Mouse (Mus musculus): ENCODE results near the gene Prkcz. TPM values are rescaled to one million over a fixed set of nuclear protein-coding genes. Genes with fewer than 3 reads are reported as not detected.

Gene Prkcz
- polyA plus RNA-seq, 1 experiment from 2014 or later: 9.3 TPM

- no peak overlapping the region for H3K4me3 ChIP-seq (ENCODE audit: low read depth, low read length)
- no peak overlapping the region for H3K4me2 ChIP-seq (ENCODE audit: low read depth, severe bottlenecking)
- H3K27ac ChIP-seq (replicated peaks; ENCODE audit: low read depth, low read length): no peak overlapping the region
- H3K27me3 ChIP-seq (ENCODE audit: control insufficient read depth, insufficient read depth, low read length): no peaks in the 10 kb centered on the region
- H3K36me3 ChIP-seq (ENCODE audit: control insufficient read depth, insufficient read depth, low read length): no peaks in the 10 kb centered on the region
- peak overlapping the region; percentile 27 for H3K9ac ChIP-seq (ENCODE audit: low read length)
- 83% methylated on average over 21 of the region's 21 CpGs for WGBS
- no peak for DNase-seq (ENCODE audit: low spot score)
- H3K4me1 ChIP-seq (ENCODE audit: control insufficient read depth, insufficient read depth, low read length): peaks cover 10% of the 10 kb centered on the region
- H3K9me3 ChIP-seq (ENCODE audit: control insufficient read depth, low read length): no peaks in the 10 kb centered on the region
- no peak for ATAC-seq (ENCODE audit: insufficient number of reproducible peaks, low FRiP score, low TSS enrichment, low read depth)
Measured at GRCm38 (mm10) chr4:155300421-155301097, 60.6 kb downstream of the Prkcz start.

- no peak overlapping the region for H3K4me2 ChIP-seq (ENCODE audit: low read depth, severe bottlenecking)
- DNase-seq (ENCODE audit: low spot score): no peak
- no peak overlapping the region for H3K9ac ChIP-seq (ENCODE audit: low read length)
- H3K4me3 ChIP-seq (ENCODE audit: low read depth, low read length): no peak overlapping the region
- no peaks in the 10 kb centered on the region for H3K36me3 ChIP-seq (ENCODE audit: control insufficient read depth, insufficient read depth, low read length)
- WGBS: 88% methylated on average over 4 of the region's 4 CpGs
- no peak for ATAC-seq (ENCODE audit: insufficient number of reproducible peaks, low FRiP score, low TSS enrichment, low read depth)
- H3K27ac ChIP-seq (replicated peaks; ENCODE audit: low read depth, low read length): no peak overlapping the region
- peaks cover 6% of the 10 kb centered on the region; the same call in 1 of the 2 replicates for H3K4me1 ChIP-seq (ENCODE audit: control insufficient read depth, insufficient read depth, low read length)
- H3K27me3 ChIP-seq (ENCODE audit: control insufficient read depth, insufficient read depth, low read length): no peaks in the 10 kb centered on the region
- no peaks in the 10 kb centered on the region for H3K9me3 ChIP-seq (ENCODE audit: control insufficient read depth, low read length)
Measured at GRCm38 (mm10) chr4:155298826-155299225, 62.3 kb downstream of the Prkcz start.

GRCm38 (mm10) chr4:155297057-155297456 is 64.1 kb downstream of the Prkcz start:
- no peak overlapping the region for H3K27ac ChIP-seq (replicated peaks; ENCODE audit: low read depth, low read length)
- no peak overlapping the region for H3K4me2 ChIP-seq (ENCODE audit: low read depth, severe bottlenecking)
- H3K9me3 ChIP-seq (ENCODE audit: control insufficient read depth, low read length): no peaks in the 10 kb centered on the region
- DNase-seq (ENCODE audit: low spot score) (peak; percentile 73), ATAC-seq (ENCODE audit: insufficient number of reproducible peaks, low FRiP score, low TSS enrichment, low read depth) (no peak)
- 62% methylated on average over 2 of the region's 2 CpGs for WGBS
- no peak overlapping the region for H3K4me3 ChIP-seq (ENCODE audit: low read depth, low read length)
- peaks cover 6% of the 10 kb centered on the region; the same call in 1 of the 2 replicates for H3K4me1 ChIP-seq (ENCODE audit: control insufficient read depth, insufficient read depth, low read length)
- H3K27me3 ChIP-seq (ENCODE audit: control insufficient read depth, insufficient read depth, low read length): no peaks in the 10 kb centered on the region
- H3K9ac ChIP-seq (ENCODE audit: low read length): no peak overlapping the region
- no peaks in the 10 kb centered on the region for H3K36me3 ChIP-seq (ENCODE audit: control insufficient read depth, insufficient read depth, low read length)

- no peak overlapping the region for H3K27ac ChIP-seq (replicated peaks; ENCODE audit: low read depth, low read length)
Measured at GRCm38 (mm10) chr4:155295996-155296395, 65.2 kb downstream of the Prkcz start.

GRCm38 (mm10) chr4:155295026-155295590 is 66.1 kb downstream of the Prkcz start:
- 81% methylated on average over 10 of the region's 10 CpGs for WGBS
- H3K27ac ChIP-seq (replicated peaks; ENCODE audit: low read depth, low read length): no peak overlapping the region
- DNase-seq (ENCODE audit: low spot score) (peak; percentile 55), ATAC-seq (ENCODE audit: insufficient number of reproducible peaks, low FRiP score, low TSS enrichment, low read depth) (no peak)
- H3K36me3 ChIP-seq (ENCODE audit: control insufficient read depth, insufficient read depth, low read length): no peaks in the 10 kb centered on the region
- peaks cover 1% of the 10 kb centered on the region; the same call in 1 of the 2 replicates for H3K4me1 ChIP-seq (ENCODE audit: control insufficient read depth, insufficient read depth, low read length)
- no peaks in the 10 kb centered on the region for H3K9me3 ChIP-seq (ENCODE audit: control insufficient read depth, low read length)
- no peak overlapping the region for H3K4me2 ChIP-seq (ENCODE audit: low read depth, severe bottlenecking)
- no peaks in the 10 kb centered on the region for H3K27me3 ChIP-seq (ENCODE audit: control insufficient read depth, insufficient read depth, low read length)
- H3K4me3 ChIP-seq (ENCODE audit: low read depth, low read length): no peak overlapping the region
- H3K9ac ChIP-seq (ENCODE audit: low read length): no peak overlapping the region

More at GRCm38 (mm10) chr4:155295996-155296395, 65.2 kb downstream of the Prkcz start:
- peaks cover 6% of the 10 kb centered on the region; the same call in 1 of the 2 replicates for H3K4me1 ChIP-seq (ENCODE audit: control insufficient read depth, insufficient read depth, low read length)
- no peak for ATAC-seq (ENCODE audit: insufficient number of reproducible peaks, low FRiP score, low TSS enrichment, low read depth)
- no peak overlapping the region for H3K4me2 ChIP-seq (ENCODE audit: low read depth, severe bottlenecking)
- 83% methylated on average over 4 of the region's 4 CpGs for WGBS
- H3K4me3 ChIP-seq (ENCODE audit: low read depth, low read length): no peak overlapping the region
- H3K36me3 ChIP-seq (ENCODE audit: control insufficient read depth, insufficient read depth, low read length): no peaks in the 10 kb centered on the region
- no peaks in the 10 kb centered on the region for H3K27me3 ChIP-seq (ENCODE audit: control insufficient read depth, insufficient read depth, low read length)
- H3K9ac ChIP-seq (ENCODE audit: low read length): no peak overlapping the region
- H3K9me3 ChIP-seq (ENCODE audit: control insufficient read depth, low read length): no peaks in the 10 kb centered on the region
- DNase-seq (ENCODE audit: low spot score): no peak

- ATAC-seq (ENCODE audit: insufficient number of reproducible peaks, low FRiP score, low TSS enrichment, low read depth): no peak
- Histone ChIP-seq H3K4me1 (ENCODE audit: control insufficient read depth, insufficient read depth, low read length) (no peaks in the 10 kb centered on the region), H3K36me3 (ENCODE audit: control insufficient read depth, insufficient read depth, low read length) (no peaks in the 10 kb centered on the region), H3K27ac (replicated peaks; ENCODE audit: low read depth, low read length) (no peak overlapping the region), H3K4me3 (ENCODE audit: low read depth, low read length) (no peak overlapping the region), H3K27me3 (ENCODE audit: control insufficient read depth, insufficient read depth, low read length) (no peaks in the 10 kb centered on the region), H3K4me2 (ENCODE audit: low read depth, severe bottlenecking) (no peak overlapping the region), H3K9me3 (ENCODE audit: control insufficient read depth, low read length) (no peaks in the 10 kb centered on the region), H3K9ac (ENCODE audit: low read length) (no peak overlapping the region)
- no peak for DNase-seq (ENCODE audit: low spot score)
- WGBS: 88% methylated on average over 14 of the region's 14 CpGs
Measured at GRCm38 (mm10) chr4:155294381-155294780, 66.8 kb downstream of the Prkcz start.

- Histone ChIP-seq H3K27me3 (ENCODE audit: control insufficient read depth, insufficient read depth, low read length) (no peaks in the 10 kb centered on the region), H3K9ac (ENCODE audit: low read length) (no peak overlapping the region), H3K9me3 (ENCODE audit: control insufficient read depth, low read length) (no peaks in the 10 kb centered on the region), H3K4me1 (ENCODE audit: control insufficient read depth, insufficient read depth, low read length) (no peaks in the 10 kb centered on the region), H3K4me3 (ENCODE audit: low read depth, low read length) (no peak overlapping the region), H3K4me2 (ENCODE audit: low read depth, severe bottlenecking) (no peak overlapping the region), H3K27ac (replicated peaks; ENCODE audit: low read depth, low read length) (no peak overlapping the region), H3K36me3 (ENCODE audit: control insufficient read depth, insufficient read depth, low read length) (no peaks in the 10 kb centered on the region)
- DNase-seq (ENCODE audit: low spot score): no peak
- no peak for ATAC-seq (ENCODE audit: insufficient number of reproducible peaks, low FRiP score, low TSS enrichment, low read depth)
- WGBS: 86% methylated on average over 10 of the region's 10 CpGs
Measured at GRCm38 (mm10) chr4:155292863-155293262, 68.3 kb downstream of the Prkcz start.

GRCm38 (mm10) chr4:155290045-155290444 is 71.1 kb downstream of the Prkcz start:
- ATAC-seq (ENCODE audit: insufficient number of reproducible peaks, low FRiP score, low TSS enrichment, low read depth): no peak
- Histone ChIP-seq H3K4me3 (ENCODE audit: low read depth, low read length) (no peak overlapping the region), H3K27me3 (ENCODE audit: control insufficient read depth, insufficient read depth, low read length) (no peaks in the 10 kb centered on the region), H3K36me3 (ENCODE audit: control insufficient read depth, insufficient read depth, low read length) (no peaks in the 10 kb centered on the region), H3K9ac (ENCODE audit: low read length) (no peak overlapping the region), H3K4me2 (ENCODE audit: low read depth, severe bottlenecking) (no peak overlapping the region), H3K27ac (replicated peaks; ENCODE audit: low read depth, low read length) (no peak overlapping the region), H3K4me1 (ENCODE audit: control insufficient read depth, insufficient read depth, low read length) (peaks cover 6% of the 10 kb centered on the region), H3K9me3 (ENCODE audit: control insufficient read depth, low read length) (no peaks in the 10 kb centered on the region)
- DNase-seq (ENCODE audit: low spot score): no peak
- 90% methylated on average over 7 of the region's 7 CpGs for WGBS
